Mouse (Mus musculus): ENCODE results near the gene Sipa1l3. TPM values are rescaled to one million over a fixed set of nuclear protein-coding genes. Genes with fewer than 3 reads are reported as not detected.
A peak's percentile ranks its signal among the peaks of the same experiment; 100 is the strongest.

The Sipa1l3 gene
- polyA plus RNA-seq, 1 experiment from 2014 or later = 22.4 TPM

DNA sequence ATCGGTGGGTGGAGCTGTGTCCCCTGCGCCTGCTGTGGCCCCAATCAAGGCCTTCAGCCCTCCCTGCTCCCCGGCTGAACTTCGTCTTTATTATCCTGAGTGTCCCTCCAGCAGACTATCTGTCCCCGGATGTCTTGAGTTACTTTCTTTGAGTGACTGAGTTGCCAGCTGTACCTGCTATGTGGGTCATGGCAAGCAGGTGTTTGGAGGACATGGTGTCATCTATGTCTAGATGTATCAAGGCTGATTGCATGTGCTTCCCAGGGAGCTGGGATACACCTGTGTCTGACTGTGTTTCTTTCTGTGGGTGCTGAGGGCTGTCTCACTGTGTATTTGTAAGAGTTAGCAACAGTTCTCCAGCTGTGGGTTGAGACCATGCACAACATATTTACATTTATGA, 208.7 kb downstream of the Sipa1l3 start:
- peak overlapping the region; percentile 79 for H3K9ac ChIP-seq
- peak overlapping the region; percentile 90 for H3K4me3 ChIP-seq
- H3K9me3 ChIP-seq = no peaks in the 10 kb centered on the region
- H3K27me3 ChIP-seq (replicated peaks) = no peaks in the 10 kb centered on the region
- 0 out of 2 replicates have a peak overlapping the region, but pooled peaks have one; percentile 79 for H3K27ac ChIP-seq
- ATAC-seq (replicated peaks) = no peak
- H3K4me1 ChIP-seq = peaks cover 82% of the 10 kb centered on the region
- H3K4me2 ChIP-seq = peak overlapping the region; percentile 87
- WGBS = 11% methylated on average over 5 of the region's 5 CpGs
- H3K36me3 ChIP-seq (replicated peaks) = peaks cover 12% of the 10 kb centered on the region; the same call in 1 of the 2 replicates

DNA sequence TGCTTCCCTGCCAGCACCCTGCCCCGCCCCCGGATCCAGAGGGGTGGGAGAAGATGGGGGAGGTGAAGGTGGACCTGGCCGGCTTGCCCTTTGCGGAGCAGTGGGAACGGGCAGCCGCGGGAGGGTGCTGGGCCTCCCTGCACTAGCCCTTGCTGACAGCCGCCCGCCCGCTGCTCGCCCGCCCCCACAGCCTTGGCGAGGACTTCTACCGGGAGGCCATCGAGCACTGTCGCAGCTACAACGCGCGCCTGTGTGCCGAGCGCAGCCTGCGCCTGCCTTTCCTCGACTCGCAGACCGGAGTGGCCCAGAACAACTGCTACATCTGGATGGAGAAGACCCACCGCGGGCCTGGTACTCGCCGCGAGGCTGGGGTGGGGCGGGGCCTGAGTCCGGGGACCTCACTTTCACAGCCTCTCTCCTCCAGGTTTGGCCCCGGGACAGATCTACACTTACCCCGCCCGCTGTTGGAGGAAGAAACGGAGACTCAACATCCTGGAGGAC, 209.2 kb downstream of the Sipa1l3 start:
- peak overlapping the region; percentile 90 for H3K4me3 ChIP-seq
- H3K27ac ChIP-seq = peak overlapping the region; percentile 79
- H3K4me1 ChIP-seq = peaks cover 77% of the 10 kb centered on the region
- H3K9me3 ChIP-seq = no peaks in the 10 kb centered on the region
- under 1% methylated on average over 35 of the region's 36 CpGs for WGBS
- H3K4me2 ChIP-seq = peak overlapping the region; percentile 87
- no peak for ATAC-seq (replicated peaks)
- H3K36me3 ChIP-seq (replicated peaks) = peaks cover 12% of the 10 kb centered on the region; the same call in 1 of the 2 replicates
- peak overlapping the region; percentile 79 for H3K9ac ChIP-seq
- no peaks in the 10 kb centered on the region for H3K27me3 ChIP-seq (replicated peaks)

DNA sequence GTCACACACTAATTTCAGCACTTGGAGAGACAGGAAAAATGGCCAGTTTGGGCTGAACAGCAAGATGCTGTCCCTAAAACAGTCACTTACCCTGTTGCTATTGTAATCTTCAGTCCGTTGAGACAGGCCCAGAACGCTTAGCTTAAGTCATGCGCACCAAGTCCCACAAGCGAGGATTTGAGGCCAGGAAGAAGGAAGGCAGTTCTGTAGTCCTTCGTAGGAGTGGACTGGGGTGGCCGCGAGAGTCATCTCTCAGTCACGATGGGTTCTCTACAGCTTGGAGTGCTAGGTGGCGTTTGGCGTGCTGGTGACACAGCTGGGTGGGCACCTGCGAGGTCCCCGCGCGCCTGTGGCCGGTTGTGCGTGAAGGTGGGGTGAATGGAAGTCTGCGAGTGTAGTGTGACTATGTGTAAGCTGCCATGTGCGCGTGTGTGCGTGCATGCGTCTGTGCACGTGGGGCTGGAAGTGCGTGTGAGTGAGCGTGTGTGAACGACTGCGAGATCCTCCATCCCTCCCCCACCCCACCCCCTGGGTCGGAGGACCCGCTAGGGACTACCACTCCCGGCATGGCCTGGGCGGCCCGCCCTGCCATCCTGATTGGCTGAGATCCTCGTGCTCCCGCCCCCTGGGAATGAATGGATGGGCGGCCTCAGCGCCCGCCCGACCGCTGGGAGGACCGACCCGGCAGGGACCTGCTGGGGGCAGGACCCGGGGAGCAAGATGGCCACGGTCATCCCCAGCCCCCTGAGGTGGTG, 210.9 kb downstream of the Sipa1l3 start:
- H3K4me1 ChIP-seq = peaks cover 66% of the 10 kb centered on the region
- ATAC-seq (replicated peaks) = peak; percentile 73
- H3K9ac ChIP-seq = peak overlapping the region; percentile 79
- H3K36me3 ChIP-seq (replicated peaks) = peaks cover 12% of the 10 kb centered on the region; the same call in 1 of the 2 replicates
- no peaks in the 10 kb centered on the region for H3K9me3 ChIP-seq
- peak overlapping the region; percentile 90 for H3K4me3 ChIP-seq
- H3K27me3 ChIP-seq (replicated peaks) = no peaks in the 10 kb centered on the region
- H3K4me2 ChIP-seq = peak overlapping the region; percentile 87
- peak overlapping the region; percentile 79 for H3K27ac ChIP-seq
- WGBS = under 1% methylated on average over 42 of the region's 42 CpGs

DNA sequence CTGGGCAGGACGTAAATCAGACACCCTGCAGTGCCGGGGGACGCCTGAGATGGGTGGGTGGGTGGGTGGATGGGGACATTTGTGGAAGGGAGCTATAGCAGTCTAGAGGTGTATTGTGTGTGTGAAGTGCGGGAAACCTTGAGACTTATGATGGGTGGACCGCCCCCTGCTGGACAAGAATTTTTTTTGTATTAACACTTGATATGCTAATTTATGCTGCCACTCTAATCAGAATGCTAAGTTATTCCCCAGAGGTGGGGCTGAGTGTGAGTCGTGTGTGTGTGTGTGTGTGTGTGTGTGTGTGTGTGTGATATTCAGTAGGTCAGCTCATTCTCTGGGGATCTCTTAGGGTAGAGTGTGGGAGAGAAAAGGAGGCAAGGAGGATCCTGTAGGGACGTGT, 211.8 kb downstream of the Sipa1l3 start:
- Histone ChIP-seq H3K9ac (peak overlapping the region; percentile 79; the same call in 1 of the 2 replicates), H3K9me3 (no peaks in the 10 kb centered on the region), H3K27ac (peak overlapping the region; percentile 91), H3K4me2 (peak overlapping the region; percentile 87), H3K36me3 (replicated peaks) (peaks cover 5% of the 10 kb centered on the region; the same call in 1 of the 2 replicates), H3K27me3 (replicated peaks) (no peaks in the 10 kb centered on the region), H3K4me3 (peak overlapping the region; percentile 90), H3K4me1 (peaks cover 62% of the 10 kb centered on the region)
- ATAC-seq (replicated peaks) = no peak
- 12% methylated on average over 7 of the region's 7 CpGs for WGBS

DNA sequence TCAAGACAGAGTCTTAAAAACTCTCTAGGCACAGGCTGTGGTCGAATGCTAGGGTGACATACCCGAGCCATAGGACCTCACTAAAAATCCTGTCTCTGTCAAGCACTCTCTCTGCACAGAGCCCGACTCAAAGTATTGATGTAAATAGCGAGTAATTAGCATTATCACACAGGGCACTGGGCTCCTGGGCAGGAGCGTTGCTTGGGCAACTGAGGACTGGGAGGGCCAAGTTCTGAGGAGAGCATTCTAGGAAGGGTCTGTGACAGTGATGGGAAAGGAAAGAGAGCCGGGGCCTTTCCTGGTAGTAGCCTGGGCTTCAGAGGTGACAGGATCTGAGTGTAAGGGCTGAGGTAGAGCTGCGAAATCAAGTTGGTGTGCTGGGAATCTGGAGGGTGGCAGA, 212.3 kb downstream of the Sipa1l3 start:
- Histone ChIP-seq H3K9ac (0 out of 2 replicates have a peak overlapping the region, but pooled peaks have one; percentile 16), H3K36me3 (replicated peaks) (peaks cover under 1% of the 10 kb centered on the region; the same call in 1 of the 2 replicates), H3K4me2 (peak overlapping the region; percentile 87), H3K27me3 (replicated peaks) (no peaks in the 10 kb centered on the region), H3K4me1 (peaks cover 59% of the 10 kb centered on the region), H3K9me3 (no peaks in the 10 kb centered on the region), H3K4me3 (peak overlapping the region; percentile 90), H3K27ac (peak overlapping the region; percentile 91)
- WGBS = 19% methylated on average over 7 of the region's 7 CpGs
- ATAC-seq (replicated peaks) = no peak

DNA sequence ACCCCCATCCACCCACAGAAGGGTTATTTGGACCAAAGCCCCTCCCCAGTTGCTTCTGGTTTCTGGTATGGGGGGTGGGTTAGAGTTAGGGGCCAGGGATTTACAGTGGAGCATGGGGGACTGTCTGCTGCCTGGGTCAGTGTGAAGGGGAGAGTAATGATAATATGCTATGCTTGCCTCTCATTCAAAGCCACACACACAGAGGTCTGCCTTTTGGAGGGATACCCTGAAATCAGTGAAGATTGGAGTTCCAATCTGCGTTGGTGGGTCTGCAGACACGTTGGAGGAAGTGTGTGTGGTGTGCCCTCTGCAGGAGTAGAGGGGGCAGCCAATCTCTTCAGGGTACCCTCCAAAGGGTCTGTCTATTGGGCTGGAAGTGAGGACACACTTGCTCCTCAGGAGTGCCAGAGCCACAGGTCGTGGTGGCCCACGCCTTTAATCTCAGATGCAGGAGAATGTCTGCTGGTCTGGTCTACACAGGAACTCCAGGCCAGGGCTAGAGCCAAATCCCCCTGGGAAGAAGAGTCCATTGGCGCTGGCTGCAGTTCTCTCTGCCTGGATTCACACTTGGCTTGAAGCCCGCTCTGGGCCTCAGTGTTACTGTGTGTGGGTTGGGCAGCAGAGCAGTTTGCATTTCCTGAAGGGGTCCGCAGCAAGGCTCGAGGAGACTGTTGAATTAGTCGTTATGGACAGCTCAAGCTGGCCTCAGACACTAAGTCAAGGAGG, 213.0 kb downstream of the Sipa1l3 start:
- no peaks in the 10 kb centered on the region for H3K9me3 ChIP-seq
- peak overlapping the region; percentile 90 for H3K4me3 ChIP-seq
- ATAC-seq (replicated peaks) = no peak
- H3K4me1 ChIP-seq = peaks cover 53% of the 10 kb centered on the region
- H3K9ac ChIP-seq = peak overlapping the region; percentile 94
- H3K27me3 ChIP-seq (replicated peaks) = no peaks in the 10 kb centered on the region
- peak overlapping the region; percentile 91 for H3K27ac ChIP-seq
- H3K36me3 ChIP-seq (replicated peaks) = no peaks in the 10 kb centered on the region
- peak overlapping the region; percentile 87 for H3K4me2 ChIP-seq
- WGBS = 8% methylated on average over 9 of the region's 9 CpGs

DNA sequence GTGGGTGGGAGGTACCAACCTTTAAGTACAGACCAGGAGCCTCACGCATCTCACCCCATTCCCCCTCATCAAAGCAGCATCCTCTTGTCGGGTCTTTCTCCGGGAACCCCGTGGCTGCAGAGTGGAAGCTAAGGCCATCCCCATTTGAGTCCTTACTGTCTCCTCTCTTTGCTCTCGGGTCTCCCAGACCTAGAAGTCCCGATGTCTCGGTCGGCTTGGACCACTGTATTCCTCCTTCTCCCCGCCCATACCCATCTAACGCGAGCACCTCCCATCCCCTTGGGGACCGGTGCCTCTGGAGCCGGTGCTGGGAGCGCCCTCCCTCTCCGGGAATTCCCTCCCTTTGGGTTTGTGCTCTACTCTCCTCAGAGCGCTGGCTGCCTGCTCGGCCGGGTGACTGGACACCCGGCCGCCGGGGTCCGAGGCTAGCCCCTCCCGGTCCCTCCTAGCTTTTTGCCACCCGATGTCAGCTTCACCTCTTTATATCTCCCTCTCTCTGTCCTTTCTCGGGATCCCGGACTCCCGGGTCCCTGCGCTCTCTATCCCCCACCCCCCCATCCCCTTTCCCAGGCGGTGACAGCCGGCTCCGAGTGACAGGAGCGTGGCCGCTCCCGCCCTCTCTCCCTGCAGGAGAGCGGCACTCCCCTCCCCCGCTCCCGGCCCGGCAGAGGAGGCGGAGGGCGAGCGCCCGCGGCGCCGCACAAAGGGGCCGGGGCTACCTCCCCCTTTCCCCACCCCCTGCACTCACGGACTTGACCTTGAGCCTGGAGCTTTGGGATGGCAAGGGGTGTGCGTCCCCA, 213.8 kb downstream of the Sipa1l3 start:
- H3K9ac ChIP-seq = peak overlapping the region; percentile 94
- peak; percentile 1; the same call in 1 of the 2 replicates for ATAC-seq (replicated peaks)
- H3K27me3 ChIP-seq (replicated peaks) = no peaks in the 10 kb centered on the region
- peaks cover 45% of the 10 kb centered on the region for H3K4me1 ChIP-seq
- H3K4me3 ChIP-seq = peak overlapping the region; percentile 90
- WGBS = under 1% methylated on average over 48 of the region's 48 CpGs
- peak overlapping the region; percentile 91 for H3K27ac ChIP-seq
- peak overlapping the region; percentile 87 for H3K4me2 ChIP-seq
- no peaks in the 10 kb centered on the region for H3K36me3 ChIP-seq (replicated peaks)
- no peaks in the 10 kb centered on the region for H3K9me3 ChIP-seq

DNA sequence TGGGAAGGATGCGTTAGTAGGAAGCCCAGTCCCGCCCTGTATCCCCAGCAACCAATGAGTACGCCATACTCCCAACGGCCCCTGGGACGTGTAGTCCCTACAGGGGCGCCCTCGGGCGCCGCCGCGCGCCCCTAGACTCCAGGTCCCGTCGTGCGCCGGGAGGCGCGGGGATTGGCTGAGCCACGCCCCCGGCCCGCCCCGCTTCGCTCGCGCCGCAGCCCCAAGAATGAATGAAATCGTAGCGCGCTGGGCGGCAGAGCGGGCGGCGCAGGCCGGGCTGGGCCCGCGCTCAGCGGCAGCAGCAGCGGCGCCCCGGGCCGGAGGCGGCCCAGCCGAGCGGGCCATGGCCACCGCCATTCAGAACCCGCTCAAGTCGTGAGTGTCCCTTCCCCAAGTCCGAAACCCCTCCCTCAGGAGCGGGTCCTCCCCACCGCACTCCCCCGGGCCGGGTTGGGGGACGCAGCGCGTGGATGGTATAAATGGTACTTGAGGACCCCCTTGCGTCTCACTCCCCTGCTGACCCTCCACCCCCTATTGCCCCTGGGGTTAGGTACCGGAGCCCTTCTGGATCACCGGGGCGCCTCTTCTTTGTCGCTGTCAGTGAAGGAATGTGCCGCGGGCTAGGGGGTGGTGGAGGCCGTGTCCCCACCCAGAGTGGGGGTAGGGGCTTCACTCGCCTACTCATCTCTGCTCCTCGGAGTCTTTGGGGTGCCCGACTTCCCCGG, 214.5 kb downstream of the Sipa1l3 start, which contains the start of gene Dpf1:
TSS of gene Dpf1 (plus strand) at position 214 of the 725 bp plus-strand sequence.
- ATAC-seq (replicated peaks) = peak; percentile 86

DNA sequence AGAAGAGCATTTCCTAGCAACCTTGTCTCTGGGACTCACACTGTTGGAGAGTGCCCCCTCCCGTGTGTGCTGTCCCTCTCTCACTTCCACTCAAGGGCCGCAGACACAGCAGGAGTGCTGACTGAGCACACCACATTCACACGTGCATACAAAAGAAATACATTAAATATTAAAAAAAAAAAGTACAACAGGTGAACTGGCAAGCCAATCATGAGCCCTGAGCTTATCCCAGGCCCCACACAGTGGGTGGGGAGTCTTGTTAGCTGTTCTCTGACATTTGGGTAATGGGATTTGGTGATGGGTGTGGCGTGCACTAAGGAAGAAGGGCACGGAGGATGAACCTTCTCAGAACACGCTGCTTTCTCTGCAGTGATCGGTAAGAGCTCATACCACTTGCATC, 215.8 kb downstream of the Sipa1l3 start:
- Histone ChIP-seq H3K4me1 (peaks cover 33% of the 10 kb centered on the region), H3K27ac (no peak overlapping the region), H3K4me2 (no peak overlapping the region), H3K9me3 (no peaks in the 10 kb centered on the region), H3K36me3 (replicated peaks) (no peaks in the 10 kb centered on the region), H3K4me3 (no peak overlapping the region), H3K27me3 (replicated peaks) (no peaks in the 10 kb centered on the region), H3K9ac (no peak overlapping the region)
- no peak for ATAC-seq (replicated peaks)
- 46% methylated on average over 7 of the region's 7 CpGs for WGBS

More for the DNA sequence above, 214.5 kb downstream of the Sipa1l3 start, which contains the start of gene Dpf1:
- H3K4me2 ChIP-seq = peak within 1 kb of the TSS; percentile 87
- no peaks in the 10 kb centered on the region for H3K9me3 ChIP-seq
- H3K36me3 ChIP-seq (replicated peaks) = no peaks in the 10 kb centered on the region
- H3K27me3 ChIP-seq (replicated peaks) = no peaks in the 10 kb centered on the region
- peak within 1 kb of the TSS; percentile 90 for H3K4me3 ChIP-seq
- H3K27ac ChIP-seq = peak within 1 kb of the TSS; percentile 91
- WGBS = under 1% methylated on average over 61 of the region's 67 CpGs
- peaks cover 39% of the 10 kb centered on the region for H3K4me1 ChIP-seq
- H3K9ac ChIP-seq = peak within 1 kb of the TSS; percentile 94

DNA sequence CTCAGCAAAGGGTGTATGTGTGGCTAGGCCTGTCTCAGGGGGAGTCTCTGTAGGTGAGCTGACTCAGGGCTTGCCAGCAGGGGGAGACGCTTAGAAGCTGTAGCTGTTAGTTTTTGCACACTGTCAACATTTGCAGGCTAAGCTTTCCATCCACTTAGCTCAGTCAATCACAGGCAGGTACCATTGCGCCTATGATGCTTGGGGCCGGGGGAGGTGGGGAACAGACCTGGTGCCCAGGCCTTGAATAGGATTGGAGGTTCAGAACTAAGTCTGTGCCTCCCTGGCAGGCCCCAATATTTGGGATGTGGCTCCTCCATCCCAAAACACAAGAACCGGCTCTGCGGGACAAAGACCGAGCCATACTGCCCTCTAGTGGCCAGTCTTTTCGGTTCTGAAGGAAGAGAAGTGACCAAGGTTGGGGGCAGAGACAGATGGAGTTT, 217.3 kb downstream of the Sipa1l3 start:
- peak overlapping the region; percentile 70 for H3K27ac ChIP-seq
- H3K4me3 ChIP-seq = peak overlapping the region; percentile 20; the same call in 1 of the 2 replicates
- H3K9me3 ChIP-seq = no peaks in the 10 kb centered on the region
- H3K4me1 ChIP-seq = peaks cover 20% of the 10 kb centered on the region
- WGBS = 3% methylated on average over 7 of the region's 7 CpGs
- ATAC-seq (replicated peaks) = no peak
- H3K36me3 ChIP-seq (replicated peaks) = no peaks in the 10 kb centered on the region
- no peaks in the 10 kb centered on the region for H3K27me3 ChIP-seq (replicated peaks)
- H3K9ac ChIP-seq = no peak overlapping the region
- H3K4me2 ChIP-seq = peak overlapping the region; percentile 44

DNA sequence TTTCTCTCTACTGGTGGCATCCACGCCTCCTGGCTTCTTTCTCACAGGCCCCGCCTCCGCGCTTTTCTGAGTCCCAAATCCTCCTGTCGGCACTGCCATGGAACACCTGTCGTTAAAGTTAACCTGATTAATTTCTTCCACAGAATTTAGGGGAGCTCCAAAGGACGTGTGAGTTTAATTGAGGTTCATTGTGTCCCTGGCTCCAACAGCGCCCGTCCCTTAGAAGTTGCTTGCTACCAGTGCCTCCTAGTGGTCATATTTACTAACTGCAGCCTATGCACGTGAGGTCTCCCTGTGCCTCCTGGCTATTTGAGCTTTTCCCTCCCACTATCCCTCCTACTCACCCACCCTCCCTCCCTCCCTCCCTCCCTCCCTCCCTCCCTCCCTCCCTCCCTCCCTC, 221.4 kb downstream of the Sipa1l3 start:
- H3K4me1 ChIP-seq = peaks cover 11% of the 10 kb centered on the region
- H3K9me3 ChIP-seq = no peaks in the 10 kb centered on the region
- H3K4me2 ChIP-seq = no peak overlapping the region
- no peaks in the 10 kb centered on the region for H3K36me3 ChIP-seq (replicated peaks)
- no peak overlapping the region for H3K9ac ChIP-seq
- no peak for ATAC-seq (replicated peaks)
- no peaks in the 10 kb centered on the region for H3K27me3 ChIP-seq (replicated peaks)
- no peak overlapping the region for H3K27ac ChIP-seq
- 13% methylated on average over 10 of the region's 10 CpGs for WGBS
- no peak overlapping the region for H3K4me3 ChIP-seq

Measured in midbrain, embryonic 15.5 days (tissue).